Mouse (Mus musculus): ENCODE measurements around the gene Rabep1. TPM values are rescaled to one million over a fixed set of nuclear protein-coding genes. Genes with fewer than 3 reads are reported as not detected.

The Rabep1 gene
- polyA plus RNA-seq, 1 experiment from 2014 or later = 37.5 TPM

DNA sequence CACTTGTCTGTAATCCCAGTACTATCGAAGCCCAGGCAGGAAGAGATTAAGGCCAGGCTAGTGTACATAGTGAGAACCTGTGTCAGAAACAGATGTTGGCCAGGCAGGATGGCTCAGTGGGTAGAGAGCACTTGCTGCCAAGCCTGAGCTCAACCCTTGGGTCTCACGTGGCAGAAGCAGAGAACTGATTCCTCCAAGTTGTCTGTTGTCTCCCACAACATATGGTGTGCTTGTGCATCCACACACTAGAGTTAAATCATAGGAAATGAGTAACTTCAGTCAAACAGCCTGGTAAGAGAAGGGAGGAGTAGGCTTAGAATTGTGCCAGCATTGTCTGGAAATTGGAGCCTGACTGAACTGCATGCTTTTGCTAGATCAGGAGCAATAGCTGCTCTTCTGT is 130.6 kb downstream of the Rabep1 start:
- no peaks in the 10 kb centered on the region for H3K9me3 ChIP-seq (replicated peaks; ENCODE audit: low read length)
- H3K36me3 ChIP-seq (ENCODE audit: insufficient read depth, low read length) = peaks cover 50% of the 10 kb centered on the region
- H3K9ac ChIP-seq (ENCODE audit: low read depth, low read length) = no peak overlapping the region
- H3K4me2 ChIP-seq (ENCODE audit: low read length) = no peak overlapping the region
- ATAC-seq (replicated peaks; ENCODE audit: low FRiP score, low read depth) (no peak), DNase-seq (ENCODE audit: low spot score) (no peak)
- WGBS = 87% methylated on average over 2 of the region's 2 CpGs
- H3K4me3 ChIP-seq (replicated peaks; ENCODE audit: low read depth, low read length) = no peak overlapping the region
- H3K27ac ChIP-seq = no peak overlapping the region
- H3K4me1 ChIP-seq (replicated peaks; ENCODE audit: insufficient read depth, low read length) = 0 out of 2 replicates have a peak, but pooled peaks cover 6% of the 10 kb centered on the region
- no peaks in the 10 kb centered on the region for H3K27me3 ChIP-seq (ENCODE audit: insufficient read depth, low read length)
- no peak for TF ChIP-seq CTCF (IDR thresholded peaks at IDR 0.05; ENCODE audit: low read depth)

DNA sequence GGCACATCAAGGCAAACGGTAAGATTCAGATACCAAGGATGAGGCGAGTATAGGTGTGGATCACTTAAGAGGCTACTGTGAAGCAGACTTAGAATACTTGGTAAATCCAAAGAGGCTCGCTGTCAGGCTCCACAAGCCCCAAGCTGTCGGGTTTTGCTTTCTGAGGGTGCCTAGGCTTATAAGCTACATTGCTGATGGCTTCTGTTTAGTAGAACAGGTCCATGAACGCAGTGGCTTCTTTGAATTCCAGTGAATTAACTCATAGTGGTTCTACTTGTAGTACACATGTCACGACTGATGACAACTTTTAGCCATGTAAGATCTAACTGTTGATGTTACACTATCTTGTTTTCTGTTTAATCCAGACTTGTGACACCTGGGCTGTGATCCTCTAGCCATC is 132.7 kb downstream of the Rabep1 start:
- Histone ChIP-seq H3K36me3 (ENCODE audit: insufficient read depth, low read length) (peaks cover 50% of the 10 kb centered on the region), H3K27me3 (ENCODE audit: insufficient read depth, low read length) (no peaks in the 10 kb centered on the region), H3K9ac (ENCODE audit: low read depth, low read length) (no peak overlapping the region), H3K4me1 (replicated peaks; ENCODE audit: insufficient read depth, low read length) (0 out of 2 replicates have a peak, but pooled peaks cover 7% of the 10 kb centered on the region), H3K4me3 (replicated peaks; ENCODE audit: low read depth, low read length) (no peak overlapping the region), H3K4me2 (ENCODE audit: low read length) (no peak overlapping the region), H3K9me3 (replicated peaks; ENCODE audit: low read length) (no peaks in the 10 kb centered on the region), H3K27ac (no peak overlapping the region)
- WGBS = 84% methylated on average over 6 of the region's 6 CpGs
- TF ChIP-seq CTCF (IDR thresholded peaks at IDR 0.05; ENCODE audit: low read depth) = no peak
- ATAC-seq (replicated peaks; ENCODE audit: low FRiP score, low read depth) (no peak), DNase-seq (ENCODE audit: low spot score) (no peak)

- 0 out of 2 replicates have a peak, but pooled peaks cover 7% of the 10 kb centered on the region for H3K4me1 ChIP-seq (replicated peaks; ENCODE audit: insufficient read depth, low read length)
- H3K4me2 ChIP-seq (ENCODE audit: low read length) = no peak overlapping the region
- H3K36me3 ChIP-seq (ENCODE audit: insufficient read depth, low read length) = peaks cover 36% of the 10 kb centered on the region
- H3K27ac ChIP-seq = no peak overlapping the region
- 93% methylated on average over 6 of the region's 6 CpGs for WGBS
- TF ChIP-seq CTCF (IDR thresholded peaks at IDR 0.05; ENCODE audit: low read depth) = no peak
- H3K4me3 ChIP-seq (replicated peaks; ENCODE audit: low read depth, low read length) = no peak overlapping the region
- no peak overlapping the region for H3K9ac ChIP-seq (ENCODE audit: low read depth, low read length)
- H3K9me3 ChIP-seq (replicated peaks; ENCODE audit: low read length) = no peaks in the 10 kb centered on the region
- ATAC-seq (replicated peaks; ENCODE audit: low FRiP score, low read depth) = no peak
- no peaks in the 10 kb centered on the region for H3K27me3 ChIP-seq (ENCODE audit: insufficient read depth, low read length)
- DNase-seq (ENCODE audit: low spot score) = no peak
These were observed 135.7 kb downstream of the Rabep1 start for GRCm38 (mm10) chr11:70980232-70980631.

DNA sequence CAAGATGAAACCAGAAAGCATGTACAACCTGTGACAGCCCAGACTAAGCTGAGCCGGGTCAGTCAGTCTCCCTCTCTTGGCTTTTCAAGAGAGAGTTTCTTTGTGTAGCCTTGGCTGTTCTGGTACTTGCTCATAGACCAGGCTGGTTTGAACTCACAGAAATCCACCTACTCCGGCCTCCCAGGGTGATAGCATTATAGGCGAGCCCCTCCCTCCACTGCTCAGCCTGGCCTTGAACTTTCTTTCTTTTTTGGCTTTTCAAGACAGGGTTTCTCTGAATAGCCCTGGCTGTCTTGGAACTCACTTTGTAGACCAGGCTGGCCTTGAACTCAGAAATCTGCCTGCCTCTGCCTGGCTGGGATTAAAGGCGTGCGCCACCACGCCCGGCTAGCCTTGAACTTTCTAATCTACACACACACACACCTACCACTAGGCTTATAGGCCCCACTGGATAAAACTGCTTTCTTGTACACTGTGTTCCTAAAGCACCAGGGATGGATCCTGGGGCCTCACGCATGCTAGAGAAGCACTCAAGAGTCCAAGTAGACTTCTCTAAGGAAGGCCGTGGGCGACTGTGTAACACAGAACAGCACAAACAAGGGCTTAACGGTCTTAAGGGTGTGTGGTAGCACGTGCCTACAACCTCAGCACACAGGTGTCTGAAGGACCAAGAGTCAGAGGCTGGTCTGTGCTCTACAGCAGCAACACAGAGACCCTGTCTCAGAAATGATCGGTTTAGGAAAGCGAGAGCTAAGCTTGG is 136.4 kb downstream of the Rabep1 start:
- no peaks in the 10 kb centered on the region for H3K9me3 ChIP-seq (replicated peaks; ENCODE audit: low read length)
- no peak for DNase-seq (ENCODE audit: low spot score)
- peaks cover 40% of the 10 kb centered on the region for H3K36me3 ChIP-seq (ENCODE audit: insufficient read depth, low read length)
- no peak for ATAC-seq (replicated peaks; ENCODE audit: low FRiP score, low read depth)
- 0 out of 2 replicates have a peak, but pooled peaks cover 7% of the 10 kb centered on the region for H3K4me1 ChIP-seq (replicated peaks; ENCODE audit: insufficient read depth, low read length)
- no peaks in the 10 kb centered on the region for H3K27me3 ChIP-seq (ENCODE audit: insufficient read depth, low read length)
- no peak overlapping the region for H3K4me3 ChIP-seq (replicated peaks; ENCODE audit: low read depth, low read length)
- WGBS = 89% methylated on average over 14 of the region's 14 CpGs
- 0 out of 2 replicates have a peak overlapping the region, but pooled peaks have one; percentile 5 for H3K9ac ChIP-seq (ENCODE audit: low read depth, low read length)
- no peak overlapping the region for H3K27ac ChIP-seq
- H3K4me2 ChIP-seq (ENCODE audit: low read length) = peak overlapping the region; percentile 58
- TF ChIP-seq CTCF (IDR thresholded peaks at IDR 0.05; ENCODE audit: low read depth) = no peak

DNA sequence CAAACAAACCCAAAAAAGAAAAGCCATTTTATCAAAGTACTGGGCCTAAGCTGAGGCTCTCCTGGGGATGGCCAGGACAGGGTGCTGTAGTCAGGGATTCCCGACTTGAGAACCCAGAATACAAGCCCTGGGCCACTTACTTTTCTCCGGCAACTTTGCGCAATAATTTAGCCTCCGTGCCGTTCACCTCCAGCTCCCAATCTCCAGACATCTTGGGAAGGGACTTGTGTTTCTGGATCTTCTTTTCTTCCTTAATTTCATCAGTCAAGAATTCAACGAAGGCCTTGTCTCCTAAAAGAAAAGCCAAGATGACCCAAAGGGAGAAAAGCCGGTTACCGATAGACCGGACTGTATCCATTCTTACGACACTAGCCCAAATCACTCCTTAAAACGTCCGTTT is 137.5 kb downstream of the Rabep1 start:
- WGBS = 4% methylated on average over 12 of the region's 12 CpGs
- peaks cover 34% of the 10 kb centered on the region for H3K36me3 ChIP-seq (ENCODE audit: insufficient read depth, low read length)
- DNase-seq (ENCODE audit: low spot score) (peak; percentile 0), ATAC-seq (replicated peaks; ENCODE audit: low FRiP score, low read depth) (no peak)
- H3K27ac ChIP-seq = 0 out of 2 replicates have a peak overlapping the region, but pooled peaks have one; percentile 43
- no peak for TF ChIP-seq CTCF (IDR thresholded peaks at IDR 0.05; ENCODE audit: low read depth)
- H3K27me3 ChIP-seq (ENCODE audit: insufficient read depth, low read length) = no peaks in the 10 kb centered on the region
- peak overlapping the region; percentile 98 for H3K4me3 ChIP-seq (replicated peaks; ENCODE audit: low read depth, low read length)
- H3K4me1 ChIP-seq (replicated peaks; ENCODE audit: insufficient read depth, low read length) = 0 out of 2 replicates have a peak, but pooled peaks cover 7% of the 10 kb centered on the region
- peak overlapping the region; percentile 58 for H3K4me2 ChIP-seq (ENCODE audit: low read length)
- H3K9ac ChIP-seq (ENCODE audit: low read depth, low read length) = peak overlapping the region; percentile 86
- no peaks in the 10 kb centered on the region for H3K9me3 ChIP-seq (replicated peaks; ENCODE audit: low read length)

GRCm38 (mm10) chr11:70982557-70983228 is 138.1 kb downstream of the Rabep1 start, which contains the start of gene C1qbp:
Gene C1qbp (minus strand): TSS chr11:70983026.
- Histone ChIP-seq H3K4me3 (replicated peaks; ENCODE audit: low read depth, low read length) (peak within 1 kb of the TSS; percentile 98), H3K27ac (peak within 1 kb of the TSS; percentile 43; the same call in 1 of the 2 replicates), H3K27me3 (ENCODE audit: insufficient read depth, low read length) (no peaks in the 10 kb centered on the region), H3K36me3 (ENCODE audit: insufficient read depth, low read length) (peaks cover 33% of the 10 kb centered on the region), H3K9ac (ENCODE audit: low read depth, low read length) (peak within 1 kb of the TSS; percentile 86), H3K9me3 (replicated peaks; ENCODE audit: low read length) (no peaks in the 10 kb centered on the region), H3K4me1 (replicated peaks; ENCODE audit: insufficient read depth, low read length) (0 out of 2 replicates have a peak, but pooled peaks cover 7% of the 10 kb centered on the region), H3K4me2 (ENCODE audit: low read length) (peak within 1 kb of the TSS; percentile 58)
- DNase-seq (ENCODE audit: low spot score) (peak; percentile 93), ATAC-seq (replicated peaks; ENCODE audit: low FRiP score, low read depth) (peak; percentile 94)
- under 1% methylated on average over 60 of the region's 64 CpGs for WGBS
- peak; percentile 95 for TF ChIP-seq CTCF (IDR thresholded peaks at IDR 0.05; ENCODE audit: low read depth)

Other genes with a start within 250 kb of the Rabep1 start
- gene 4930544D05Rik, start 228.9 kb upstream of the Rabep1 start, polyA plus RNA-seq (2015; fragmentation: Nextera tagmentation; extraction: Ambion mirVana) = not detected in 2 replicates
- 0.25 and 0.29 TPM in 2 replicates for gene Chrne, start 225.6 kb upstream of the Rabep1 start, polyA plus RNA-seq (2015; fragmentation: Nextera tagmentation; extraction: Ambion mirVana)
- 0.16 and 0.19 TPM in 2 replicates for gene Gp1ba, start 205.7 kb upstream of the Rabep1 start, polyA plus RNA-seq (2015; fragmentation: Nextera tagmentation; extraction: Ambion mirVana)
- gene Rnf167, start 197.5 kb upstream of the Rabep1 start, polyA plus RNA-seq (2015; fragmentation: Nextera tagmentation; extraction: Ambion mirVana) = 109 and 113 TPM in 2 replicates
- gene Slc25a11, start 197.3 kb upstream of the Rabep1 start, polyA plus RNA-seq (2015; fragmentation: Nextera tagmentation; extraction: Ambion mirVana) = 227 and 239 TPM in 2 replicates
- 1,513 and 1,569 TPM in 2 replicates for gene Pfn1, start 190.1 kb upstream of the Rabep1 start, polyA plus RNA-seq (2015; fragmentation: Nextera tagmentation; extraction: Ambion mirVana)
- 9.7 and 10.0 TPM in 2 replicates for gene Eno3, start 187.6 kb upstream of the Rabep1 start, polyA plus RNA-seq (2015; fragmentation: Nextera tagmentation; extraction: Ambion mirVana)
- 91.5 and 102 TPM in 2 replicates for gene Spag7, start 175.4 kb upstream of the Rabep1 start, polyA plus RNA-seq (2015; fragmentation: Nextera tagmentation; extraction: Ambion mirVana)
- gene Camta2, start 156.7 kb upstream of the Rabep1 start, polyA plus RNA-seq (2015; fragmentation: Nextera tagmentation; extraction: Ambion mirVana) = 9.2 and 9.4 TPM in 2 replicates
- gene Inca1, start 144.6 kb upstream of the Rabep1 start, polyA plus RNA-seq (2015; fragmentation: Nextera tagmentation; extraction: Ambion mirVana) = 2.3 and 3.0 TPM in 2 replicates
- 3.5 and 3.6 TPM in 2 replicates for gene Kif1c, start 144.2 kb upstream of the Rabep1 start, polyA plus RNA-seq (2015; fragmentation: Nextera tagmentation; extraction: Ambion mirVana)
- gene Zfp3, start 80.6 kb upstream of the Rabep1 start, polyA plus RNA-seq (2015; fragmentation: Nextera tagmentation; extraction: Ambion mirVana) = 7.1 and 7.7 TPM in 2 replicates
- 0.55 and 0.84 TPM in 2 replicates for gene Scimp, start 32.2 kb upstream of the Rabep1 start, polyA plus RNA-seq (2015; fragmentation: Nextera tagmentation; extraction: Ambion mirVana)
- gene Nup88, start 125.2 kb downstream of the Rabep1 start, polyA plus RNA-seq (2015; fragmentation: Nextera tagmentation; extraction: Ambion mirVana) = 85.8 and 89.0 TPM in 2 replicates
- gene Rpain, start 125.4 kb downstream of the Rabep1 start, polyA plus RNA-seq (2015; fragmentation: Nextera tagmentation; extraction: Ambion mirVana) = 67.0 and 68.3 TPM in 2 replicates
- gene C1qbp, start 138.2 kb downstream of the Rabep1 start, polyA plus RNA-seq (2015; fragmentation: Nextera tagmentation; extraction: Ambion mirVana) = 292 and 309 TPM in 2 replicates
- gene Dhx33, start 159.7 kb downstream of the Rabep1 start, polyA plus RNA-seq (2015; fragmentation: Nextera tagmentation; extraction: Ambion mirVana) = 12.1 and 12.4 TPM in 2 replicates
- gene Mis12, start 174.8 kb downstream of the Rabep1 start, polyA plus RNA-seq (2015; fragmentation: Nextera tagmentation; extraction: Ambion mirVana) = 17.9 and 23.4 TPM in 2 replicates
- 55.7 and 59.9 TPM in 2 replicates for gene Derl2, start 175.1 kb downstream of the Rabep1 start, polyA plus RNA-seq (2015; fragmentation: Nextera tagmentation; extraction: Ambion mirVana)
- 32.5 and 36.5 TPM in 2 replicates for gene 6330403K07Rik, start 188.7 kb downstream of the Rabep1 start, polyA plus RNA-seq (2015; fragmentation: Nextera tagmentation; extraction: Ambion mirVana)

Measured in kidney, postnatal 0 days (tissue).